In the genomic region with DNA sequence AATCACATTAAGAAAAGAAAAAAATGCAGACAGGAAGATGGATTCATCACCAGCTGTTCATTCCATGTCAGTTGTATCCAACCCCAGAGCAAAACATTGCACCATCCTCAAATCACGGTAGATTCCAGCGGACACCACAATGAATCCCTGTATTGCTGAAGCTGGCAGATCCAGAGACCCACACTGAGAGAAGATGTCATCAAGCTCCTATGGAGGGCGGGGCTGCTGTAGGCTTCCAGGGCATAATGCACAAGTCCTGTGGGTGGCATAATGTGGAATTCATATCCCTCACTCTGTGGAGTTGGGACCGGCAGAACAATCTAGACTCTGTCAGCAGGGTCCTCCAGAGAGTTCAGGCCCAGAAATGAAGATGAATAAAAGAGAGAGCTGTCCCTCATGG, we compare ENCODE assay signal across 17 mouse cellular contexts.
"Had no signal": no experiment of that assay in that cellular context is flagged by ENCODE, and none has a peak within 500 bp of the region (broad histone marks: within the 10 kb centered on the region; RNA-seq: fewer than 3 reads in every experiment).

No protein-coding gene starts in this region.

- DNase-seq: liver, postnatal 0 days; lung, adult 2 months; lung, postnatal 14 days; lung, postnatal 36 days; right cerebral cortex, postnatal 14 days; thymus, adult 2 months; thymus, postnatal 25 days had no signal

- H3K9me3 ChIP-seq: lung, embryonic 15.5 days; megakaryocyte, embryonic 14.5 days; midbrain, embryonic 13.5 days; midbrain, embryonic 15.5 days; neural tube, embryonic 12.5 days; stomach, embryonic 15.5 days had no signal

- H3K9ac ChIP-seq: liver, postnatal 0 days; lung, embryonic 15.5 days; midbrain, embryonic 13.5 days; midbrain, embryonic 15.5 days; neural tube, embryonic 12.5 days; stomach, embryonic 15.5 days had no signal

- H3K4me2 ChIP-seq: lung, embryonic 15.5 days; midbrain, embryonic 11.5 days; midbrain, embryonic 13.5 days; midbrain, embryonic 15.5 days; neural tube, embryonic 12.5 days; stomach, embryonic 15.5 days had no signal

- H3K27ac ChIP-seq: lung, embryonic 15.5 days; macrophage; midbrain, embryonic 13.5 days; midbrain, embryonic 15.5 days; neural tube, embryonic 12.5 days; stomach, embryonic 15.5 days; stomach, postnatal 0 days had no signal

- H3K4me1 ChIP-seq: lung, embryonic 15.5 days; megakaryocyte, embryonic 14.5 days; midbrain, embryonic 13.5 days; midbrain, embryonic 15.5 days; neural tube, embryonic 12.5 days; stomach, embryonic 15.5 days had no signal

- ATAC-seq: liver, postnatal 0 days; lung, postnatal 0 days; midbrain, embryonic 13.5 days; midbrain, embryonic 15.5 days had no signal

- H3K36me3 ChIP-seq: lung, embryonic 15.5 days; midbrain, embryonic 13.5 days; midbrain, embryonic 15.5 days; neural tube, embryonic 12.5 days; stomach, embryonic 15.5 days had no signal

- H3K4me3 ChIP-seq: lung, embryonic 15.5 days; megakaryocyte, embryonic 14.5 days; midbrain, embryonic 13.5 days; midbrain, embryonic 15.5 days; neural tube, embryonic 12.5 days; stomach, embryonic 15.5 days had no signal

- H3K27me3 ChIP-seq: lung, embryonic 15.5 days; megakaryocyte, embryonic 14.5 days; midbrain, embryonic 13.5 days; midbrain, embryonic 15.5 days; neural tube, embryonic 12.5 days; stomach, embryonic 15.5 days had no signal
